Mouse (Mus musculus) ES-Bruce4 (cell line): ENCODE data around the gene Sympk.

Source experiments
- CTCF ChIP-seq: IDR thresholded peaks from one replicate; pipeline ENCODE4 v1.8.1; 2011; ENCODE audit warnings: low read depth, low read length
- EP300 ChIP-seq: IDR thresholded peaks from 2 replicates; pipeline ENCODE4 v1.6.1; 2011; ENCODE audit warnings: low read depth, low read length; ENCODE audit not compliant: insufficient read depth
- POLR2A ChIP-seq: IDR thresholded peaks from one replicate; pipeline ENCODE4 v1.8.1; 2011; ENCODE audit warnings: low read length; ENCODE audit not compliant: insufficient read depth

DNA sequence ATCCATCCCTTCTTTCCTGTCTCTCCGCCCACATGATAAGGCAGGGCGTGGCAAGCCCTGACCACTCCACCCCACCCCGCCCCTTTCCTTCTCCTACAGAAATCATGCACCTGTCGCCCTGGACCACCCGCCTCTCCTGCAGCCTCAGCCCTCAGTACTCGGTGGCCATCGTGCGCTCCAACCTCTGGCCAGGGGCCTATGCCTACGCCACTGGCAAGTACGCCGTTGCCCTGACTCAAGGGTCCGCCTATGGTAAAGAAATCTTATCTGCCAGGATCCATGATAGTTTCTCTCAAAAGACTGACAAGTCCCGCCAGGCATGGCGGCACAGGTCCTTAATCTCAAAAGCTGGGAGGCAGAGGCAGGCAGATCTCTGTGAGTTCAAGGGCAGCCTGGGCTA is 43.8 kb downstream of the Sympk start:
- TF ChIP-seq POLR2A (no peak), CTCF (no peak), EP300 (no peak)
